Mouse (Mus musculus): ENCODE measurements around the gene Gsta1.
A peak's percentile ranks its signal among the peaks of the same experiment; 100 is the strongest.
"Not testable (repeated sequence)": the region's sequence is repeated elsewhere in the genome, so short reads cannot be mapped to it uniquely, and the experiment has no call there.

Gene Gsta1

DNA sequence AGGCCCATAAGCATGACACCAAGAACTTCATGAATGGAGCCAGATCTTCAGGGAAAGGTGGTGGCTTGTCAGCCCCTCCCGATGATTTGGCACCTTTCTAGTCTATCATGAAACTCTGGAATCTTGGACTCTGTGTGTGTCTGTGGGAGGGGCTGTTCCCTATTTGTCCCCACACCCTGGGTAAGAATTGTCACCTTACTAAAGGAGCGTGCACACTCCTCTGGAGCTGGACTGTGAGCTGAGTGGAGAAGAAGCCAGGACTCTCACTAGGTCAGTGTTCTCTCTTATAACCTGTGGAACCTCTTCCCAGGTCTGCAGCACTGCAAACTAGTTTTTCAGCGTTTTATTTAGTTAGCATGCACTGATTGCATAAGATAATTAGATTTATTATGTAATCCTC, at the start of gene Gsta1:
TSS of gene Gsta1 (plus strand) at position 196 of the 400 bp plus-strand sequence.
- not testable (repeated sequence) for DNase-seq

DNA sequence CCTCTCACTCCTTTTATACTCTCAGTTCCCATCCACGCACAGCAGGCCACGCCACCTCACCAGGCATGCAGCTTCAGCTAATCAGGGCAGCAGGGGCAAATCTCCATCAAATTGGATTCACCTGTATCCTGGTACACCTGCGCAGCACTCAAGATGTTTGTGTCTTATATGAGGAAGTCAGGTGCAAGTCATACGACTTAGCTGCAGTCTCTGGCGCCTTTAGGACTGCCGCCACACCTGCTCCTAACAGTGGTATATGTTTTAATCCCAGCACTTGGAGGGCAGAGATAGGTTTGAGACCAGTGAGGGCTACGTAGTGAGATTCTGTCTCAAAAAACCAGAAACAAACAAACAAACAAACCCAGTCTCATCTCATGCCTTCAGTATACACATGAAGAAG, 48.0 kb upstream of the Gsta1 start, which contains the start of gene Gsta4:
TSS of gene Gsta4 (plus strand) at position 301 of the 400 bp plus-strand sequence.
- DNase-seq = not testable (repeated sequence)

DNA sequence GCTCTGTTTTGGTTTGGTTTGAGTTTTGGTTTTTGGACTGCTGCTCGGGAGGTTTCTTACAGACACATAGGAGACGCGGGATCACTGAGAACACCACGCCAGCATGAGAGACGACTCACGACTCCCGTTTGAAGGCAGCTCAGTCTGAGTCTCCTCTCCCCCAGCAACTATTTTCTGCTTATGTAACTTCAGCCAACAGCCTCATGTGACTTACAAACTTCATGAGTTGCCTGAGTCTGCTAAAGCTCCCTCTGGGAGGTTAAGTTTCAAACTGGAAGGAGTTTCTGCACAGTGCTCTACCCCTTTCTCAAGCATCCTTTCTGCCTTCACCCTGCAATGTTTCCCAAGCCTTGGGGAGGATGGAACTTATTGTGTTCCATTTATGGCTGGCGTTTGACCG, 44.8 kb upstream of the Gsta1 start:
- peak; percentile 88 for DNase-seq

DNA sequence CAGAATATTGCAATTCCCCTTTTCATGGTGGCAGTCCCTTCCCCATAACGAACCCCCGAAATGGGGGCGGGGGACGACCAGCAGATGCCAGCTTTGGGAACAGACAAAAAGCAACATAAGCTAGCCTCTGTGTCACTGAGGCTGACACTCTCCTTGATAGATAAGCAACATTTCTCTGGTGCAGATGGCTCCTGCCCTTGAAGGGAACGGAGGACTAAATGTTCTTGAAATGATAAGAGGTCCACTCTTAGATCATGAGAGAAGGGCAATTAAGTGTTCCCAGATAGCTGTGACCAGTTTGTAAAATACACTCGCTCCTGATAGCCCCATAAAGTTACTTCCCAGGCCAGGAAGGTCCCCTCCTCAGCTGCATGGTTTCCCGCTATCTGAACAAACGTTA, 41.5 kb upstream of the Gsta1 start:
- no peak for DNase-seq

DNA sequence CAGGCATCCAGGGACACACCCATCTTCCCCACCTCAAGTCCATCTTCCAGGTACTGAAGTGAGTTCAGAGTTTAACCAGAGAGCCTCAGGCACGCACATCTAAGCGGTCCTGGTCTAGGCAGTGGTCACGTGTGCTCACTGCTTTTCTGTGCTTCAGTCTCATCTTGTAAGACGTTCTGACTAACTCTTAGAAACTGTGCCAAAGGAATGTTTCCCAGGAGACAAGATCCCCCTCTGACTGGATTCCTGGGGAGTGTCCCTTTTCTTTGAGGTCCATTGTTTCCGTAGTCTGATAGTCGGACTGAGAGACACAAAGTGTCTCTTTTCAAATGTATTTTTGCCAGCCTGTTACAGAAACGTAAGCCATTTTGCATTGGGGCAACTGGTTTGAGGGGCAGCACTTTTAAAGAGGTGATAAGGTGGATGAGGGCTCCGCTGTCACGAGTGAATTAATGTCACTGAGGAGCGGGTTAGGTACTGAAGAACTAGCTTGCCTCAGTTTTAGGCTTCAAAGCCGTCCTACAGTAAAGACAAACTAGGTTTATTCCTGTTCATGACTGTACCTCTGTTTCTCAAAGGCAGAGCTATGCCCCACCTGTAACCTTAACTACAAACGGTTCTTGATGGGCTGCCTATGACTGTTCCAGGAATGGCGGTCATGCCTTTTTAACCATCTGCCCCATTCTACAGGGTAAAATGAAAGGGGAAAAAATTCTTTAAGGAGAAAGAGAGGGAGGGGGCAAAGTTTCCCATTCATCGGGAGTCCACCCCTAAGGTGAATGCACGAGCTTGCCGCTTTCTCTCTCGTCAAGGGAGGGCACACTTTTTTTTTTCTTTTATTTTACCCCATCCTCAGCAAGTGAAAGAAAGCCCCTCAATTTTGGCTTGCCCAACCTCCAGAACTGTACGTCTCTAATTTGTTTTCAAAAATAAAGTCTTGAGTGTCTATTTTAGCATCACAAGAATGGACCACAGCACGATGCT, 39.5 kb upstream of the Gsta1 start:
- peak; percentile 90 for DNase-seq

DNA sequence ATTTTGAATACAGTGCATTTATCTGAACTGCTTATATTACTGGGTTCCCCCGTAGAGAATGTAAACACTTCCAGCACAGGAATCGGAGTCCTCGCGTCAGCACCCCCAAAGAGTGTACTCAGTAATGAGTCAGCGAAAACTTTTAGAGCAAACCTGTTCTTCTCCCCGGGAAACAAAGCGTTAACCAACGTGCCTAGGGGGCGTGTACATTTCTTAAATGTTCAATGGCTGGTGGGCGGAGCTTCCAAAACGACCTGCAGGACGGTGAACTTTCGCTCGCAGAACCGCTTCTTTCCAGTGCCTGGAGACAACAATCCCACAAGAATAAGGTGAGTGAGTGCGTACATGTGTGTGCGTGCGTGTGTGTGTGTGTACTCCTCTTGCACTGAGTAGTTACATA, 38.7 kb upstream of the Gsta1 start:
- DNase-seq = peak; percentile 93

DNA sequence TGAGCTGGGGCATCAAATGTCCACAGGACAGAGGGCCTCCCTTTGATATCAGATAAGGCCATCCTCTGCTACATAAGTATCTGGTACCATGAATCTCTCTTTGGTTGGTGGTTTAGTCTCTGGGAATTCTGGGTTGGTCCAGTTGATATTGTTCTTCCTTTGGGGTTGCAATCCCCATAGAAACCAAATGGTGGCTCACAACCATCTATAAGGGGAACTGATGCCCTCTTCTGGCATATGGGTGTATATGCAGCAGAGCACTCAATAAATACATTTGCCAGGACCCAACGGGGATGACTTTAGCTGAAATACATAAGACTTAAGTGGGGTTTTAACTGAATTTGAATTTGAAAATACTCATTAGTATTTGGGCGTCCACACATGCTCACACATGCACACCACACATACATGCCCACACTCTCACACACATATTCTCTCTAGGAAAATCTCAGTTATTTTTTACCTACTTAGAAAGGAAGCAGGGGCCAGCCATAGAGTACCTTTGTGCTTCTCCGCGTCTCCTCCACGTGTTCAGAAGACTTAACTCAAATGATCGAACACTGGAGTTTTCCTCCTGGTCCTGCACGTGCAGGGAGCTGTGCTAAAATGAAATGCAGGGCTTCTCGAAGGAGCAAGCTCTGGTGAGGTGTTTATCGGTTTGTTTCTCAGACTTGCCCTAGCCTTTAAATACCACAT, 36.4 kb upstream of the Gsta1 start:
- peak; percentile 95 for DNase-seq

DNA sequence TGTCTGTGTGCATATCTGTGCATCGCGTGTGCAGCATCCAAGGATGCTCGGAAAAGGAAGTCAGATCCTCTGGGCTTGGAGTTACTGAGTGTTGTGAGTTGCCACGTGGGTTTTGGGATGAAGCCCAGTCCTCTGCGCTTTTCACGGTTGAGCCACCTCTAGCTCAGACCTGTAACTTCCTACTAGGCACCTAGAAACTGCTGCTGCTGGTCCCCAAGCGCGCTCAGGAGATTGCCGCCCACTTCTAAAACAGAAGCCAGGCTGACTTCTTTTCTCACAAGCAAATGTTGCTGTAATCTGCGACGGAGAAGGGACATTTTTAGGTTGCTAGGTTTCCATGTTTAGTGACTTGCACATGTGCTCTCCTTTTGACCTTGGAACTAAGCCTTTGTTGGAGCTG, 35.4 kb upstream of the Gsta1 start:
- DNase-seq = no peak

DNA sequence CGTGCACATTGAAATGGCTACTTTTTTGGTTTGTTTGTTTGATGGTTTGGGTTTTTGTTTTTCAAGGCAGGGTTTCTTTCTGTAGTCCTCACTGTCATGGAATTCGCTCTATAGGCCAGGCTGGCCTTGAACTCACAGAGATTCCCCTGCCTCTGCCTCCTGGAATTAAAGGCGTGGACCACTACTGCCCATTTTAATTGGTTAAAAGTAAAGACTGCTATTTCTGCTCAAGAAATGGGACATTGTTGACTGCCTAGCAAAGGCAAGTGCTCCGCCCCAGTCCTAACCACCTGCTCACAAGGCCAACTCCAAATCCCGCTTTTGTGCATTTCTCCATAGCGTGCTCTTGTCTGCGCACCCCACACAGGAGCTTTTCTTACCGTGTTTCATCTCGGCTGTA, 32.7 kb upstream of the Gsta1 start:
- DNase-seq = no peak

DNA sequence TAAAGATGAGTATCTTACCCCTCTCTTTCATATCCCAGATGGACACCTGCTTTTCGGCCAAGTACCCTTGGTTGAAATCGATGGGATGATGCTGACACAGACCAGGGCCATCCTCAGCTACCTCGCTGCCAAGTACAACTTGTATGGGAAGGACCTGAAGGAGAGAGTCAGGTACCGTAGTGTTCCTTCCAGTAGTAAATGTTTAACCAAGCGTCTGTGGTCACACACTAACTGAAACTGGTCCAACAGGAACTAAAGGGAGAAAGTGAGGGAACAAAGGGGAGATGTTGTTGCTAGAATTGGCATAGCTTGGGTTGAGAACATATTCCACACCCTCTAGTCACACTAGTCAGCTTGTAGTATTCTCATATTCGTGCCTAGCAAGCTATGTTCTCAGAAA, 26.3 kb upstream of the Gsta1 start:
- no peak for DNase-seq

DNA sequence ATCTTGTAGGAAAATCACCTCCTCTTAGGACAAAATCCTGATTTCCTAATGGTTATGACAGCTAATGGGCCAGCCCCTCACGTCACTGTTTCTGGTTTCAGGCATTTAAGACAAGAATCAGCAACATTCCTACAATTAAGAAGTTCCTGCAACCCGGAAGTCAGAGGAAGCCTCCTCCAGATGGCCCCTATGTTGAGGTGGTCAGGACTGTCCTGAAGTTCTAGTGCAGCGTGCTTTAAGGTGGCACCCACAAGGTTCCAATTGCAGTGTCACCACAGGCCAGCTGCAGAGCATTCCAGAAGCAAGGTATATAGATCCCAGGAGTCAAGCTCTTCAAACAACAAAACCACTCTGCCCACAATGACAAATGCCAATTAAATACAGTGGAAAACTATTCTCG, 21.5 kb upstream of the Gsta1 start:
- DNase-seq = peak; percentile 63

DNA sequence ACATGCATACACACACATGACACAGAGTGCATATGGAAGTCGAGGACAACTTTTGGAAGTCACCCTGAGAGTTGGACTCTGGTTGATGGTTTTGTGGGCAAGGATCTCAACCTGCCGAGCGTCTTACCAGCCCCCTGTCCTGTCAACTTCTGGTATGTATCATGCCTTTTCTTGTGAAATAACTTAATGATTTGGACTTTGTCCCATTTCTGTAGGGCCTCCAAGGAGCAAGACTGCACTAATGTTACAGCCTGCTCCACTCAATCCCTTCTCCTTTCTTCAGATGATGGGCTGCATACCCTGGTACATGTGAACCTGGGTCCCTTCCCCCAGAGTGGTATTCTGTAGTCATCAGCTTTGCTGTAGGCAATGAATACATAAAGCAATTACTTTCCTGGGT, 20.4 kb upstream of the Gsta1 start:
- peak; percentile 56 for DNase-seq

DNA sequence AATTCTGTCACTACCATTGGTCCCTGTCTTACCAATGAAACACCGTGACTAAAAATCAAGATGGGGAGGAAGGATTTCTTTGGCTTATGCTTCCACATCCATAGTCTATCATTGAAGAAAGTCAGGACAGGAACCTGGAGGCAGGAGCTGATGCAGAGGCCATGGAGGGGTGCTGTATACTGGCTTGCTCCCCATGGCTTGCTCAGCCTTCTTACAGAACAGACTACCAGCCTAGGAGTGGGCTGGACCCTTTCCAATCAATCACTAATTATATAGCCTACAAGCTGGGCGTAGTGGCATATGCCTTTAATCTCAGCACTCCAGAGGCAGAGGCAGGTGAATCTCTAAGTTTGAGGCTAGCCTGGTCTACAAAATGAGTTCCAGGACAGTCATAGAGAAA, 19.6 kb upstream of the Gsta1 start:
- peak; percentile 77 for DNase-seq

DNA sequence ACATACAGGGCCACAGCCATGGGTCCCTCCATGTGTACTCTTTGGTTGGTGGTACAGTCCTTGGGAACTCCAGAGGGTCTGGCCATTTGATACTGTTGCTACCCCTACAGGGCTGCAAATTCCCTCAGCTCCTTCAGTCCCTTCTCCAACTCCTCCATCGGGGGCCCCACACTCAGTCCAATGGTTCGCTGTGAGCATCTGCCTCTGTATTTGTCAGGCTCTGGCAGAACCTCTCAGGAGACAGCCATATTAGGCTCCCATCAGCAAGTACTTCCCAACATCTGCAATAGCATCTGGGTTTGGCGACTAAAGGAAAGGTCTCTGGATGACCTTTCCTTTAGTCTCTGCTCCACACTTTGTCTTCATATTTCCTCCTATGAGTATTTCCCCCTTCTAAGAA, 18.9 kb upstream of the Gsta1 start:
- peak; percentile 74 for DNase-seq

DNA sequence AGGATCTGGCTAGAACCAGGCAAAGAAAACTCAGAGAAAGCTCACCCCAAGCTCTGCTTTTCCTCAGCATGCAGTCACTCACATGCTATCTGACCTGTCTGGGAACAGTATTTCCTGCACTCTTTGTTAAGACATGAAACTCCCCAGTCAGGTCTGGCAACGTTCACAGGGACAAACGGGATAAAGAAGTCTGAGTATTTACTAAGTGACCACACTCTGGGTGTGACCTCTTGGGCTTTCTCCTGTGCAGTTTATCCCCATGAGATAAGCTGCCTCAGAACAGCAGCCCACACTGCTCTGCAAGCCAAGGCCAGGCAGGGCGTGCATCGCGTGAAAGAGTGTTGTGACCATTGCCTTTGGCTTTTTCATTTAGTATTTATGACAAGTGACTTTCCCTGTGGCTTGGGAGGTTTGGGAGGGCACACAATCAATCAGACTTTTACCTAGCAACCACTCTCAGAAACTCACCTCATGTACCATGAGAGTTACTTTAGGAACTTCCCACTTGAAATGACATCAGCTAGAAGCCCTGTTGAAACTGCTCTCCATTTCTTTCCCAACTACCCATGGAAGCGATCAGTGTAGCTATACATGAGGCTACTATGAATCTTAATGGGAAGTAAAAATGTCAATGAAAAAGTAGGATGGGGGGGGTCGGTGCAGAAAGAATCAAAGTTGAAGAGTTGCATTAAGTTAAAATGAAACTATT, 18.0 kb upstream of the Gsta1 start:
- peak; percentile 97 for DNase-seq

DNA sequence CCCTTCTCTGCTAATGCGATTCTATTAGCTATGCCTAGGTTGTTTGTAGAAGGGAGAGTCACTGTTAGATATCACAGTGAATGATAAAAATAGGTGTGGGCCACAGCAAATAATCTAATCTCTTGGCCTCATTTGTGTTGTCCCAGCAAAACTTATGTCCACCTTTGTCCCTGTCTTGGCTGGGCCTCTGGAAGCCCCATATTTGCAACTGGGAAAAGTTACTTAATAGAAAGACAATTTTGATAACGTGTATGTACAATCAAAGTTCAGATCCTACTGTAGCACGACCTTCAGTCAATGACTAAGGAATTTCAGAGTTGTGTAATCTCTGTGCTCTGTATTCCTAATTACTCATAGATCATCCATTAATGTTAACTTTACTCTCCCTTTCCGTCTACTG, 13.4 kb upstream of the Gsta1 start:
- DNase-seq = no peak

DNA sequence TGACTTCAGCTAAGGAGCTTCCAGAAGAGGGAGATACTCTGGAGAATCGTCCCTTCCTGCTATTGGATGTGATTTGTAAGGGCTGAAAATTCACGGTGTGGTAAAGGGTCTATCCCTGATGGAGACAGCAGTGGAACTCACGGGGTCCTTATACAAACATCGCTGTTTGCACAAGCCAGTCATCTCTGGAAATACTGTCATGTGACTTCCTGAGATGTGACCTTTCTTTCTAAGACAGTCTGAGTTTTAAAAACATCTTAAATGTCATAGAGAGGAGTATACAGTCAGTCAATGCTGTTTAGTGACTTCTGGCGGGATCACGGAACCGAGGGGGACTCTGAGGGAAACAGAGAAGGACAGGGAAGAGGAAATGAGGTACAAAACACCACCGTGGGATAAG, 7.8 kb upstream of the Gsta1 start:
- DNase-seq = no peak

DNA sequence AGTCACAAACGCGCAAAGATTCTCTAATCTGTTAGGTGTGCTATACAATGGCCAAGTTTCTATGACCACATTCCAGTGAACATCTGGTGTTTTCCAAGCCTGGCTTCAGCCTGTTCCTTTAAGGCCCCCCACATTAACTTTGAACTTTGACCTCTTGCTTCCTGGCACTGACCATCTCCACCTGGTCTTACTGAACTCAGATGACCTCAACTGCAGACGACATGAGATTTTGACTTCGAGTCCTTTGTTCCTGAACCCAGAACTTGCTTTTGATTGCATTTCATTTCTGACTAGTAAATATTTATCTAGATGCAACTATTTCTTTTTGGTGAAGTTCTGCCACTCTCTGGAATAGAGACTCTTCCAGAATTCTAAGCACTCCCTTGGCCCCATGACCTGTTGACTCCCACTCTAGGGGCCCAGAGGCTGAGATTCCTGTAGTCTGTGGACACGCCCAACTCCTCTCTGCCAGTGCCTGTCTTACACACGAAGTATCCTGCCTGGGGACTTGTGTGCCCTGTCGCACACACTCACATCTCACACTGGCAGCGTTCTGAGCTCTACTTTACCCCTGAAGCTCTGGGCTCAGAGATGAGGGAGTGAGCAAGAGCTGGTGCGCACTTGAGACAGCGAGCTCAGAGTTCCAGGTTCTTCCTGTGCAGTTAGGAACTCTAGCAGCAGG, 7.1 kb upstream of the Gsta1 start:
- DNase-seq = no peak

DNA sequence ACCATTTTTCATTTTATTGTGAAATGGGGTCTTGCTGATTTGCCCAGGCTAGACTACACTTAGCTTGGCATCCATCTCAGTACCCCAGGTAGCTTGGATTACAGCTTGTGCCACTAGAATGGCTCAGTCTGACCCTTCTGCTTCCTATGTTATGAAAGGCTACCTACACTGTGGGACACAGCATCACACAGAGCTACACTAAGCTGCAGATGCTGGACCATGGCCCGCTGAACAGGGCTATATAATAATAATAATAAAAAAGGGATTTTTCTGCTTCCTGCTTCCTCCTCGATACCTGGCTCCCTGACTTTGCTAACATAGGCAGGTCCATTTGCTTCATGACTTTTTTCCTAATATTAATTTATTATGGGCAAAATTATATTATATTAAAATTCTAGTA, 6.0 kb upstream of the Gsta1 start:
- DNase-seq = no peak

DNA sequence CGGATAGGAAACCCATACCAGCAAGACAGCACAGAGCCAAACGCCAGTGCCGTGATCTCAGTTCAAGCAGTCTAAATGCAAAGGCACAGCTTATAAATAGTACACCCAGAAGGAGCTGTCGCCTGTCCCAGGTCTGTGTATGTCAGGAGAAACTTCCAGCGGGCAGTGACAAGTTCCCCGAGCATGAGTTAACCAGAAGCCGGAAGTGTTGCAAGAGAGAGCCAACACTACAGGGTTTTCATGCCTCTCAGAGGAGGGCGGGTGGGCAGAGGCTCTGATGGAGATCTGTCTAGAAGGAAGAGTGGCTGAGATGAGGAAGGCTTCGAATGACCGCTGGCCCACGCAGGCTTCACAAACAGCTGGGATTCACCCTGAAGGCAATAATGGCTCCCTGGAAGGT, 5.2 kb upstream of the Gsta1 start:
- DNase-seq = peak; percentile 86

DNA sequence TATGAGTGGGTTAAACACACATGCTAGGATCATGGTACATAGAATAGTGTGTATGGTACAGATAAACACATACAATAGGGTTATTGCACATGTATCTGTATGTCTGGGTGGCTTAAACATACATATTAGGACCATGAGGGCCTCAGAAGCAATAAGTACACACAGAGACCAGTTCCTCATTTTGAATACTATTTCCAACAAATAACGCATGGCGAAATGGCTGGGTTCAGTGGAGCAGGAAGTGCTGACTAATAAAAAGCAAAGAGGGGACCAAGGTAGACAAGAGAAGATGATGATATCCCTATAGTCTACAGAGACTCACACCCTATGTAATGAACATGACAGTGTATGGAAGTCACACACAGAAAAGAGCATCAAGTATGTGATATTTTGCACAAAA, 2.3 kb upstream of the Gsta1 start:
- no peak for DNase-seq

DNA sequence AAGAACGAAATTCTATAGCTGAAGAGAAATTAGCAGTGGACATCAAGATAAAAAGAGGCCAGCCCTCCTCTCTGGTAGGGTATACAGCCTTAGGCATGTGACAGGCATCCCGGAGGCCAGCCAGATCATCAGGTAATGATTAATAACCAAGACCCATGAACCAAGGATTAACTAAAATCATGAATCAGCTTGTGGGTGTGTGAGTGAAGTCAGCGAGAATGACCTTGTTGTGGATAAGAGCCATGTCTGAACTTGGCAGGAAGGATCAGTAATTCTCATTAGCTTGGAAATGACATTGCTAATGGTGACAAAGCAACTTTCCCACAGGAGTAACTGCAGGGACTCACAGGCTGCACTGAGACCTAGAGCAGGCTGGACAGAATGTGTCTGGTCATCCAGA, 798 bp upstream of the Gsta1 start:
- DNase-seq = not testable (repeated sequence)

Data from heart, adult 11 months (tissue).